Mouse (Mus musculus): Measurements from ENCODE around the gene Rps6ka3. TPM values are rescaled to one million over a fixed set of nuclear protein-coding genes. Genes with fewer than 3 reads are reported as not detected.

The Rps6ka3 gene
- polyA plus RNA-seq (2015; fragmentation: Illumina TruSeq; extraction: RNeasy Lipid Tissue Mini Kit (QIAGEN cat#74804); ENCODE audit: low read depth, low replicate concordance) = 26.6 TPM

DNA sequence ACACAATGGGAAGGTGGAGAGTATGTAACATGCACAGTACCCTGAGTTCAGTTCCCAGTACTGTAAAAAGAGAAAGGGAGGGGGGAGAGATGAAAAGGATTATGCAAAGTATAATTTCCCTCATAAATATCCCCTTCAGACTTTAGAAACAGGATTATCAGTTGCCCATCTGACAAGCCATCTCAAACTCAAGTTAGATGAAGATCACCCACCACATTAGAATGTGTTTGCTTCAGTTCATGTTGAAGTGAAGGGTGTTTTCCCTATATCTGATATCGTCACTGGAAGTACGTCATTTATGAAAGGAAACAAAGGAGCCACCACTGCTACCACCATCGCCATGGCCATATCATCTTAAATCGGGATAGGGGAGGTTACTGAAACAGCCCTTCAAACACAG lies at the start of gene Rps6ka3:
Rps6ka3 (plus strand) TSS at position 301 of the 400 bp plus-strand sequence.

DNA sequence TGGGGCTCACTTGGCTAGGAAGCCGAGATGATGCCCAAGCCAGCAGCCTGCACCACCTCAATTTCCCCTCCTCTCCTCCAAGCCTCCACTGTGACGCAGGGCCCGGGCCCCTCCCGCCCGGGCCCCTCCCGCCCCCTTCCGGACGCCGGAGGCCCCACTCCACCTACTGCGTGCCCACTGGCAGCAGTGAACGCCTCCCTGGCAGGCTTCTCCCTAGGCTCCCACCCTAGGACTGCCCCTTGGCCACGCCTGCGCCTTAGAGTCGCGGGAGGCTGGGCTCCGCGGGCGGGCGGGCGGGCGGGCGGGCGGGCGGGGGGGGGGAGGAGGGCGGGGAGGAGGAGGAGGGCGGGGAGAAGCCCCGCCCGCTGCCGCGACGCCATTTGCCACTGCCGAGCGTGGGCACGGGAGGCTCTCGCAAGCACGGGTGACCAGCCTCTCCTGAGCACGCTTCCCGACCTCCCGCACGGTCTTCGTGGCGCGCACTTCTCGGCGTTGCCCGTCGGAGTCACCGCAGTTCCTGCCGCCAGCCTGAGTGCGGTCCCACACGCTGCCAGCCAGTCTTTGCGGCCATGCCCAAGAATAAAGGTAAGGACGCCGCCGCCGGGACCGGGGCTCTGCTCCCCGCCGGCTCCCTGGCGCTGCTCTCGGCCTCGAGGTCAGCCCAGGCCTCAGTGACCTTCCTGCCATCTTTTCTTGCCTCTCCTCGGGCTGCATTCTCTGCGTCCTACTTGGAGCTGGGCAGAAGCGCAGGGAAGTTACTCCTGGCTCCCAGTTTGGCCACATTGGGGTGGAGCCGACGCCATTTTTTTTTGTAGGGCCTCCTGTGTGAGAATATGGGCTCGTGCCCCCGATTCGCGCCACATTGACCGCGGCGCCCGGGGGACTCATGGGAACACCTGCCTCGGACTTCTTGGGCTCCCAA lies 162.0 kb downstream of the Rps6ka3 start, which contains the start of gene Eif1ax:
Eif1ax (plus strand) TSS at position 348 of the 922 bp plus-strand sequence.

DNA sequence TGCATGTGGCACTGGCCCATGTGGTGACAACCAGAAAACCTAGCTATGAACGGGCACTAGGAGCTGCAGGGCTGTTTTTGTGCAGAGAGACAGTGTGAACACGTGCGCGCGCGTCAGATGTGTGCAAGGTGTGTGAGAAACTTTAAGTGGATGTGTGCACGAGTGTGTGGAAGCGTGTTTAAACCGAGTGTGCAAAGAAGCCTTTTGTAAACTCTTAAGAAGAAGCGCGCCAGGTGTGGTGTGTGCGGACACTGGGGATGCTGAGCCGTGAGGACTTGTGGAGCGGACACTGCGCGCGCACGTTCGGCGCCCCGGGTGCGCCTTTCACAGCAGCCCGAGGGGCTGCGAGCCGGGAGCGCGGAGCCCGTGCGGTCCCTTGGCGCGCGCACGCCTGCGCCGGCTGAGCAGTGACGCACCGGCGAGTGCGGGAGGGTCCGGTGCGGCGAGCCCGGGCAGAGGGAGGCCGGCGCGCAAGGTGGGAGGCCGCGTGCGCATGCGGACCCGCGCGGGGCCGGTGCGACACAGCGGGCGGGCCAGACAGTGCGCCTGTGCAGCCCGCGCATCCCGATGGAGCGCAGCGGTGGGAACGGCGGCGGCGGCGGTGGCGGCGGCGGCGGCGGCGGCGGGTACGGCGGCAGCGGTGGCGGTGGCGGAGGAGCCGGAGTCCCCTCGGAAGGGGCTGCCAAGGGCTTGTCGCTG lies 204.2 kb downstream of the Rps6ka3 start, which contains the start of gene Map7d2:
Map7d2 (plus strand) TSS at position 443 of the 699 bp plus-strand sequence.

Other genes starting within 250 kb of the Rps6ka3 start
- 125 TPM for gene Eif1ax, start 161.9 kb downstream of the Rps6ka3 start, polyA plus RNA-seq (2015; fragmentation: Illumina TruSeq; extraction: RNeasy Lipid Tissue Mini Kit (QIAGEN cat#74804); ENCODE audit: low read depth, low replicate concordance)
- 120 TPM for gene Map7d2, start 204.3 kb downstream of the Rps6ka3 start, polyA plus RNA-seq (2015; fragmentation: Illumina TruSeq; extraction: RNeasy Lipid Tissue Mini Kit (QIAGEN cat#74804); ENCODE audit: low read depth, low replicate concordance)